Mouse (Mus musculus): ENCODE data around the gene Pnpo. TPM values are rescaled to one million over a fixed set of nuclear protein-coding genes. Genes with fewer than 3 reads are reported as not detected.

Gene Pnpo
- total and polyA plus RNA-seq, 2 experiments from 2014 or later: 26.9 to 37.4 TPM

DNA sequence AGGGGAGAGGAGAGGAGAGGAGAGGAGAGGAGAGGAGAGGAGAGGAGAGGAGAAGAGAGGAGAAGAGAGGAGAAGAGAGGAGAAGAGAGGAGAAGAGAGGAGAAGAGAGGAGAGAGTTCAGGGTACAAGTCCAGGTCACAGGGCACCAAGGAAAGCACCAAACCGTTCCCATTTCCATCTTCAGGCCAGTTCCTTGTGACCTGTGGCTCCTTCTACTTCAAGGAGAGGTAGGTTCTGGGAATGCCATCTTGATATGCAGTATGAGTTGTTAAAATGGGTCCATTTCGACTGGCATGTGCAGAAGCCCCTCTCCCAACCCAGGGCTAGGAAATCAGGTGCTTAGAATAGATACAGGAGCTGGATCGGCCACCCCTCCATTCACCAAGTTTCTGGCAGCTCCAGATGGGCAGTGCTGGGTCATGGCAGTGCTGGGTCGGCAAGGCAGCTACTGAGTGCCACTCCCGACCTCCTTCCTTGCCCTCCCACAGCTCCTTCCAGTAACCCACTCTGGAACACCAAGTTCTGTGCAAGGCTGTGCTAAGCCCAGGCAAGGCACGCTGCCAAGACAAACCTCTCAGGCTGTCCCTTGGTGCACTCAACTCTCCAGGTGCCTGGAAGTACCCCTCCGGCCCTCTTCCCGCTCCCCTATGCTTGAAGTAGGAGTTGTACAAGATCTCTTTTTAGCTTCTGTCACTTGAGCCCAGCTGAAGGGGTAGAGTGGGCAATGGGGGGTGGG lies 12.3 kb downstream of the Pnpo start:
- Histone ChIP-seq H3K9ac (replicated peaks; ENCODE audit: low read length, poor library complexity, severe bottlenecking) (no peak overlapping the region), H3K9me3 (ENCODE audit: low read length) (no peaks in the 10 kb centered on the region), H3K4me2 (ENCODE audit: low read depth, low read length, poor library complexity, severe bottlenecking) (no peak overlapping the region), H3K27ac (ENCODE audit: low read depth, low read length) (no peak overlapping the region), H3K27me3 (ENCODE audit: insufficient read depth, low read length) (0 out of 2 replicates have a peak, but pooled peaks cover 9% of the 10 kb centered on the region), H3K4me3 (ENCODE audit: low read depth, low read length) (no peak overlapping the region), H3K4me1 (ENCODE audit: insufficient read depth, low read length) (no peaks in the 10 kb centered on the region), H3K36me3 (ENCODE audit: insufficient read depth, low read length) (no peaks in the 10 kb centered on the region)
- WGBS: 65% methylated on average over 8 of the region's 8 CpGs
- ATAC-seq (ENCODE audit: low FRiP score) (no peak), DNase-seq (ENCODE audit: low spot score) (no peak)
- TF ChIP-seq CTCF (IDR thresholded peaks at IDR 0.05): no peak

DNA sequence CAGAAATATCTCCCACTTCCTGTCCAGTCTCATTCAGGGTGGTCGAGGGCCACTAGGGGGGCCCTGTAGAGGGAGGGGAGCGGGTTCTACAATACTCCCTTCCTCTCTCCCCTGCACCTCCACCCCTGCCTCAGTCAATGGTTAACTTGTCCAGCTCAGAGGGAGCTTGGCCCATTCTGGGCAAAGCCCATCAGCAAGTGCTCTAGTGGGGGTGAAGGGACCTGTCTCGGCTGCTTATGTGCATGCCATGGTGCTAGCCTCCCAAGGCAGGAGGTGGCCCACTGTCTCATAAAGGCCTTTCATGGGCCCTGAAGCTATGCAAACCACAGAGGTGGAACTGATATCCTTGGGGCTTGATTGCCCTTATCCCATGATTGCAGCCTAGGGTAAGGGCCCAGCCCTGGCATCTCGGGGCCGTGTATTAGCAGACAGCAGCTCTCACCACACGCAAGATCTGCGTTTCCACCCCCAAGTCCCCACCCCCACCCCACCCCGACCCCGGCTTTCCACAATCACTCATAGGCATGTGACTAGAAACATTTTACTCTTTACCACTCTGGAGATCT lies 13.9 kb downstream of the Pnpo start:
- no peaks in the 10 kb centered on the region for H3K9me3 ChIP-seq (ENCODE audit: low read length)
- no peaks in the 10 kb centered on the region for H3K4me1 ChIP-seq (ENCODE audit: insufficient read depth, low read length)
- WGBS: 74% methylated on average over 9 of the region's 9 CpGs
- DNase-seq (ENCODE audit: low spot score) (no peak), ATAC-seq (ENCODE audit: low FRiP score) (no peak)
- 0 out of 2 replicates have a peak, but pooled peaks cover 9% of the 10 kb centered on the region for H3K27me3 ChIP-seq (ENCODE audit: insufficient read depth, low read length)
- no peak overlapping the region for H3K4me3 ChIP-seq (ENCODE audit: low read depth, low read length)
- H3K27ac ChIP-seq (ENCODE audit: low read depth, low read length): no peak overlapping the region
- TF ChIP-seq CTCF (IDR thresholded peaks at IDR 0.05): no peak
- H3K36me3 ChIP-seq (ENCODE audit: insufficient read depth, low read length): no peaks in the 10 kb centered on the region
- no peak overlapping the region for H3K4me2 ChIP-seq (ENCODE audit: low read depth, low read length, poor library complexity, severe bottlenecking)
- H3K9ac ChIP-seq (replicated peaks; ENCODE audit: low read length, poor library complexity, severe bottlenecking): no peak overlapping the region

DNA sequence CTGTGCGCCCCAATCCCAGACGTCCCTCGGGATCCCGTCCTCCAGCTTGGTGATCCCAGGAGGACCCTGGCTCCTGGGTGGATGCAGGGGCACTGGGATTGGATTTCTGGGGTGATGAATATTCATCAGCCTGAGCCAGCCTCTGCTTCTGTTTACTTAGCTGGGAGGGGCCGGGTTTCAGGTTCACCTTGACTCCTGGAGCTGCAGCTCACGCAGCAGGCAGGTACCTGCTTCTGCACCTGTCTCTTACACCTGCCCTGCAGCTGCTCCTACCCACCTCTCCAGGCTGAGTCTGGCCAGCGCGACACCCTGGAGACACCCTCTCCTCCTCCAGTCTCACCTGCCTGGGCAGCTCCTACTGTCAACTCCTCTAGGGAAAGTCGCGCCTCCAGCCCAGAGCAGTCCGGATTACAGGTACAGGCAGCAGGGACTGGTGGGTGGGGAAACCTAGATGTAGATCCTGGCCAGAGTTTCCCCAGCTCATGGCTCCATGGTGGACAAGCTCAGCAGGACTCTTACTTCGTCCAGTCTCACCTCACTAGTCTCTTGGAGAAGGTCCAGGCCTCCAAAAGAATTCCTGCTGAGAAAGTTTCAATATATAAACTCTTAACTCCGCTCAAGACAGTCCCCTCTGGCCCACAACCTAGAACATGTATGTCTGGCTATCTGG lies 14.6 kb downstream of the Pnpo start:
- WGBS: 12% methylated on average over 13 of the region's 13 CpGs
- H3K36me3 ChIP-seq (ENCODE audit: insufficient read depth, low read length): no peaks in the 10 kb centered on the region
- no peak overlapping the region for H3K4me2 ChIP-seq (ENCODE audit: low read depth, low read length, poor library complexity, severe bottlenecking)
- DNase-seq (ENCODE audit: low spot score): no peak
- H3K9me3 ChIP-seq (ENCODE audit: low read length): no peaks in the 10 kb centered on the region
- H3K4me3 ChIP-seq (ENCODE audit: low read depth, low read length): no peak overlapping the region
- H3K27me3 ChIP-seq (ENCODE audit: insufficient read depth, low read length): 0 out of 2 replicates have a peak, but pooled peaks cover 9% of the 10 kb centered on the region
- TF ChIP-seq CTCF (IDR thresholded peaks at IDR 0.05): no peak
- no peak overlapping the region for H3K9ac ChIP-seq (replicated peaks; ENCODE audit: low read length, poor library complexity, severe bottlenecking)
- H3K4me1 ChIP-seq (ENCODE audit: insufficient read depth, low read length): no peaks in the 10 kb centered on the region
- ATAC-seq (ENCODE audit: low FRiP score): no peak
- no peak overlapping the region for H3K27ac ChIP-seq (ENCODE audit: low read depth, low read length)

DNA sequence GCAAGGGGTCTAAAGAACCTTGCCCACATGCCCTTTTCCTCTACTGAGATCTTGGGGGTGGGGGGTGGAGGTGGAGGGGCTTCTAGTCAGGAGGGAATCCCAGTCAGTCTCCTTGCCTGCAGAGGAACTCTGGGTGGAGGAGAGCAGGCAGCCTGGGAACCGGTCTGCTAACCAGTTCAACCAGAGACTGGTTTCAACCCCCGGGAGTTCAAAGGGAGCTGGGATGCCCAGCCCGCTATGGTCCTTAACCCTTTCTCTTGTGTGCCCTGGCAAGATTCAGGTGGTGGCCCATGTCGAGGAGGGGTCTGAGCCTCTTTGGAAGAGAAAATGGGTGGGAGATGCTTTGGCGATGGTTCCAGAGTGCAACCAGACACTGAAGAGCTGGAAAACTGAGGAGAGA lies 15.1 kb downstream of the Pnpo start:
- H3K9me3 ChIP-seq (ENCODE audit: low read length): no peaks in the 10 kb centered on the region
- no peak overlapping the region for H3K4me3 ChIP-seq (ENCODE audit: low read depth, low read length)
- H3K27ac ChIP-seq (ENCODE audit: low read depth, low read length): no peak overlapping the region
- H3K27me3 ChIP-seq (ENCODE audit: insufficient read depth, low read length): 0 out of 2 replicates have a peak, but pooled peaks cover 9% of the 10 kb centered on the region
- DNase-seq (ENCODE audit: low spot score) (no peak), ATAC-seq (ENCODE audit: low FRiP score) (no peak)
- TF ChIP-seq CTCF (IDR thresholded peaks at IDR 0.05): no peak
- no peak overlapping the region for H3K9ac ChIP-seq (replicated peaks; ENCODE audit: low read length, poor library complexity, severe bottlenecking)
- no peaks in the 10 kb centered on the region for H3K36me3 ChIP-seq (ENCODE audit: insufficient read depth, low read length)
- H3K4me2 ChIP-seq (ENCODE audit: low read depth, low read length, poor library complexity, severe bottlenecking): no peak overlapping the region
- no peaks in the 10 kb centered on the region for H3K4me1 ChIP-seq (ENCODE audit: insufficient read depth, low read length)
- 8% methylated on average over 5 of the region's 5 CpGs for WGBS

DNA sequence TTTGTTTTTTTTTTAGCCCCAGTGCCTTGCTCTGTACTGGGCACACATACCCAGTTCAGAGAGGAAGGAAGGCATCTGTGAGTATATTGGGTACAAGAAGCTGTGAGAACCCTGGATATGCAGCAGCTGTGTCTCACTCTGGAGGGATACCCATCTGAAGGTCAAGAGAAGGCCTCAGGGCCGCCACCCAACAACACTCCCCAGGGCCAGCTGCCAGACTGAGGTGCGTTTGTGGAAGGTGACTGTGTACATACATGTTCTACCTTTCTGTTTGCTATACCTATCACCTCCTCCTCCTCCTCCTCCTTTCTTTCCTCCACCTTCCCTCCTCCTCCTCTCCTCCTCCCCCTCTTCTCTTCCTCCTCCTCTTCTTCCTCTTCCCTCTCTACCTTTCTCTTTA lies 15.7 kb downstream of the Pnpo start, which contains the start of gene Prr15l:
Gene Prr15l, plus strand, starts transcription at position 17 of the 400 bp plus-strand sequence.
- H3K9ac ChIP-seq (replicated peaks; ENCODE audit: low read length, poor library complexity, severe bottlenecking): no peak within 1 kb of the TSS
- ATAC-seq (ENCODE audit: low FRiP score): no peak
- H3K27ac ChIP-seq (ENCODE audit: low read depth, low read length): no peak within 1 kb of the TSS
- no peaks in the 10 kb centered on the region for H3K4me1 ChIP-seq (ENCODE audit: insufficient read depth, low read length)
- no peaks in the 10 kb centered on the region for H3K36me3 ChIP-seq (ENCODE audit: insufficient read depth, low read length)
- no peak for DNase-seq (ENCODE audit: low spot score)
- no peak within 1 kb of the TSS for H3K4me3 ChIP-seq (ENCODE audit: low read depth, low read length)
- H3K4me2 ChIP-seq (ENCODE audit: low read depth, low read length, poor library complexity, severe bottlenecking): no peak within 1 kb of the TSS
- WGBS: 67% methylated on average over 2 of the region's 2 CpGs
- no peaks in the 10 kb centered on the region for H3K9me3 ChIP-seq (ENCODE audit: low read length)
- no peak for TF ChIP-seq CTCF (IDR thresholded peaks at IDR 0.05)
- 0 out of 2 replicates have a peak, but pooled peaks cover 9% of the 10 kb centered on the region for H3K27me3 ChIP-seq (ENCODE audit: insufficient read depth, low read length)

DNA sequence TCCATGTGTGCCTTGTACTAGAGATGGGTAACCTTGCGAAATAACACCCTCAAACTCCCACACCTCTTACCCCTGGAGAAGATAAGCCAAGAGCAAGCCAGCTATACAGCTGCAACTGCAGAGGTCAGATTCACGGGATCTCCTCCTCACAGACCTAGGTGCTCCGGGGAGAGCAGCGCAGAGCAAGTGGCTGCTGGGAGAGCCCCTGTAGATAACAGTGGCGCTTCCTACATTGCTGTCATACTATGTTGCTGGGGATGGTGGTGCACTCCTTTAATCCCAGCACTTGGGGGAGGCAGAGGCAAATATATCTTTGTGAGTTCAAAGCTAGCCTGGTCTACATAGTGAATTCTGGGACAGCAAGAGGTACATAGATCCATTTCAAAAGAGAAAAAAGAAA lies 17.2 kb downstream of the Pnpo start:
- no peak overlapping the region for H3K4me3 ChIP-seq (ENCODE audit: low read depth, low read length)
- 0 out of 2 replicates have a peak, but pooled peaks cover 9% of the 10 kb centered on the region for H3K27me3 ChIP-seq (ENCODE audit: insufficient read depth, low read length)
- no peak for ATAC-seq (ENCODE audit: low FRiP score)
- no peak for DNase-seq (ENCODE audit: low spot score)
- 85% methylated on average over 5 of the region's 5 CpGs for WGBS
- no peaks in the 10 kb centered on the region for H3K4me1 ChIP-seq (ENCODE audit: insufficient read depth, low read length)
- H3K4me2 ChIP-seq (ENCODE audit: low read depth, low read length, poor library complexity, severe bottlenecking): no peak overlapping the region
- H3K27ac ChIP-seq (ENCODE audit: low read depth, low read length): no peak overlapping the region
- H3K9ac ChIP-seq (replicated peaks; ENCODE audit: low read length, poor library complexity, severe bottlenecking): no peak overlapping the region
- TF ChIP-seq CTCF (IDR thresholded peaks at IDR 0.05): no peak
- no peaks in the 10 kb centered on the region for H3K9me3 ChIP-seq (ENCODE audit: low read length)
- no peaks in the 10 kb centered on the region for H3K36me3 ChIP-seq (ENCODE audit: insufficient read depth, low read length)

Measured in midbrain, postnatal 0 days (tissue).